In the genomic region with DNA sequence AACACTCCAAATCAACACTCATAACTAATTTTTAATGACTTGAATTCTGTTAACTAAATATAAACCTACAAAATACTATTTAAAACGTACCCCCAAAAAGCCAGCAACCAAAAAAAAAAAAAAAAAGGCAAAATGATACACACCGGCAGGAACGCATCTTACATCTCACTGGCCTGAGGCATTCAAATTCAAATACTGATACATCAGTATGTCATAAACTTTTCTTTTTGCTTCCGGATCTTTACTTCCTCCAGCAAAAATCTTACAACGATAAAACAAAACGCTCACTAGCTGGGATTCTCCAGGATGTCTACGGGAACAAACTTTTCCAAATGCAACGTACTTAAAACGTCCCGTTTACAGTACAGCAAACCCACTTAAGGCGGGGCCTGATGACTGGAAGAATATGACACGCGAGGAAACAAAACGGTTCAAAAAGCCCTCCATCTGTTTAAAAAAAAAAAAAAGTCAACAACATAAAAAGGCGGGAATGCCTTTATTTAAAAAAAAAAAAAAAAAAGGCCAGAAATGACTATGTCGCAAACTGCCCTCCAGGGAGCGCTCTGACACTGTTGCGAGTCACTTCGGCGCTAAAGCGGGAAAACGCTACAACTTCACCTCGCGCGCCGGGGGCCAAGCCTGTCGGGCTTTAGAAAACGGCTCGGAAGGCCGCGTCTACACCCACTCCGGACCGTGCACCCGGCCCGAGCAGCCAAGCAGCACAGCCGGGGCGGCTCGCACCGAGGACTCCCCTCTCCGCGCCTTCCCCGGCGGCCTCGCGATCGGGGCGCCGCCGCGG, we compare ENCODE assay signal across 8 mouse cellular contexts. TPM values are rescaled to one million over a fixed set of nuclear protein-coding genes. Genes with fewer than 3 reads are reported as not detected.
DNase-seq lines count a peak whose midpoint lies in the region; ATAC-seq lines count a peak whose summit lies in the region.

No protein-coding gene starts in this region.

- H3K27ac ChIP-seq in brown adipose tissue, adult 24 weeks (replicated peaks; ENCODE audit: low read depth, low read length): peak overlapping the region; percentile 72; the same call in 1 of the 2 replicates
- peak overlapping the region; percentile 97 to 98 for H3K27ac ChIP-seq in heart, embryonic 14.5 days (replicated peaks in 1 of 2; ENCODE audit: control insufficient read depth in 1 of 2, insufficient read depth in 1 of 2, low read depth in 2 of 2, low read length in 2 of 2)
- peak overlapping the region; percentile 99 for H3K27ac ChIP-seq in neural tube, embryonic 14.5 days (ENCODE audit: low read depth, low read length)

- H3K9ac ChIP-seq in heart, embryonic 14.5 days (ENCODE audit: low read length): peak overlapping the region; percentile 100
- H3K9ac ChIP-seq in neural tube, embryonic 14.5 days (replicated peaks; ENCODE audit: low read depth, low read length): peak overlapping the region; percentile 90

- H3K9me3 ChIP-seq in heart, embryonic 14.5 days (ENCODE audit: control insufficient read depth, low read length): no peaks in the 10 kb centered on the region
- H3K9me3 ChIP-seq in neural tube, embryonic 14.5 days (ENCODE audit: control insufficient read depth, low read length): no peaks in the 10 kb centered on the region

- H3K4me1 ChIP-seq in brown adipose tissue, adult 24 weeks (ENCODE audit: control insufficient read depth, insufficient read depth, insufficient read length, low read length): peaks cover 6% of the 10 kb centered on the region
- peaks cover 12 to 29% of the 10 kb centered on the region in 2 experiments; a peak in 3 of 4 replicates for H3K4me1 ChIP-seq in heart, embryonic 14.5 days (ENCODE audit: control insufficient read depth in 2 of 2, insufficient read depth in 2 of 2, low read length in 2 of 2)
- H3K4me1 ChIP-seq in neural tube, embryonic 14.5 days (ENCODE audit: control insufficient read depth, insufficient read depth, low read length): peaks cover 21% of the 10 kb centered on the region

- H3K4me2 ChIP-seq in heart, embryonic 14.5 days (ENCODE audit: low read length): peak overlapping the region; percentile 68
- H3K4me2 ChIP-seq in neural tube, embryonic 14.5 days (ENCODE audit: low read depth, low read length): peak overlapping the region; percentile 57

- peak; percentile 90 for DNase-seq in kidney, postnatal 14 days
- DNase-seq in lung, adult 18-20 months: peak; percentile 85 to 88
- DNase-seq in testis, postnatal 10 days (ENCODE audit: low spot score): peak; percentile 94

- H3K4me3 ChIP-seq in brown adipose tissue, adult 24 weeks (ENCODE audit: insufficient read depth, low read depth, low read length): peak overlapping the region; percentile 99
- peak overlapping the region; percentile 95 for H3K4me3 ChIP-seq in heart, embryonic 14.5 days (ENCODE audit: control insufficient read depth in 1 of 2, insufficient read depth in 1 of 2, low read depth in 1 of 2, low read length in 2 of 2)
- H3K4me3 ChIP-seq in neural tube, embryonic 14.5 days (ENCODE audit: low read depth, low read length): peak overlapping the region; percentile 97

- no peaks in the 10 kb centered on the region for H3K27me3 ChIP-seq in heart, embryonic 14.5 days (ENCODE audit: control insufficient read depth, insufficient read depth, low read length)
- H3K27me3 ChIP-seq in neural tube, embryonic 14.5 days (ENCODE audit: control insufficient read depth, insufficient read depth, low read length): no peaks in the 10 kb centered on the region

- peaks cover 4% of the 10 kb centered on the region for H3K36me3 ChIP-seq in heart, embryonic 14.5 days (ENCODE audit: control insufficient read depth, insufficient read depth, low read length)
- H3K36me3 ChIP-seq in neural tube, embryonic 14.5 days (ENCODE audit: control insufficient read depth, insufficient read depth, low read length): 0 out of 2 replicates have a peak, but pooled peaks cover under 1% of the 10 kb centered on the region

- WGBS in heart, embryonic 14.5 days: under 1% methylated on average over 44 of the region's 50 CpGs
- WGBS in neural tube, embryonic 14.5 days: under 1% methylated on average over 44 of the region's 50 CpGs

- peak; percentile 59 for ATAC-seq in CD4-positive, CD25-positive, alpha-beta regulatory T cell, adult 4 months
- peak; percentile 69 for ATAC-seq in erythroid progenitor cell, adult 5-6 weeks (replicated peaks; ENCODE audit: low FRiP score, poor library complexity, severe bottlenecking)
- ATAC-seq in heart, embryonic 14.5 days (ENCODE audit: insufficient number of reproducible peaks, insufficient read depth, low FRiP score, low read depth): peak; percentile 40; the same call in 1 of the 2 replicates
- peak; percentile 53 for ATAC-seq in neural tube, embryonic 14.5 days (ENCODE audit: low read depth)

RNA-seq across cellular contexts. Expression of a gene that starts 10.8 kb away (rescaled TPM):
- polyA plus RNA-seq in CD4-positive, CD25-positive, alpha-beta regulatory T cell, adult 4 months (2017; shearing (Covaris generic)): 10 to 100 TPM; 35.8 to 68.9 TPM
- polyA plus RNA-seq in brown adipose tissue, adult 24 weeks (2012; ENCODE audit: insufficient read depth, insufficient read length, missing spikeins): 10.0 and 16.6 TPM in 2 replicates
- total RNA-seq in erythroid progenitor cell, adult 5-6 weeks (2015; ENCODE audit: low replicate concordance): 941 and 1,232 TPM in 2 replicates
- 1,337 and 1,570 TPM in 2 replicates for total RNA-seq in erythroid progenitor cell, adult 5-6 weeks (2017; ENCODE audit: low replicate concordance)
- 170 and 181 TPM in 2 replicates for polyA plus RNA-seq in heart, embryonic 14.5 days (2014; fragmentation: Nextera tagmentation; extraction: Ambion mirVana)
- 96.1 and 117 TPM in 2 replicates for polyA plus RNA-seq in neural tube, embryonic 14.5 days (2014; fragmentation: Nextera tagmentation; extraction: Ambion mirVana)

RNA-seq across cellular contexts. Expression of a gene that starts 46.5 kb away (rescaled TPM):
- polyA plus RNA-seq in CD4-positive, CD25-positive, alpha-beta regulatory T cell, adult 4 months (2017; shearing (Covaris generic)): 100 to 1,000 TPM; 200 to 224 TPM
- 491 and 596 TPM in 2 replicates for polyA plus RNA-seq in brown adipose tissue, adult 24 weeks (2012; ENCODE audit: insufficient read depth, insufficient read length, missing spikeins)
- 175 and 210 TPM in 2 replicates for total RNA-seq in erythroid progenitor cell, adult 5-6 weeks (2015; ENCODE audit: low replicate concordance)
- 51.1 and 72.6 TPM in 2 replicates for total RNA-seq in erythroid progenitor cell, adult 5-6 weeks (2017; ENCODE audit: low replicate concordance)
- 1,147 and 1,166 TPM in 2 replicates for polyA plus RNA-seq in heart, embryonic 14.5 days (2014; fragmentation: Nextera tagmentation; extraction: Ambion mirVana)
- polyA plus RNA-seq in neural tube, embryonic 14.5 days (2014; fragmentation: Nextera tagmentation; extraction: Ambion mirVana): 653 and 701 TPM in 2 replicates

Comparison
In these comparisons a context has a peak if more than half of its experiments do, and no peak if none do; other contexts are left out.
1. Peak in every context shown above with its lines: DNase-seq, ATAC-seq, H3K4me3 ChIP-seq and H3K27ac ChIP-seq.